Mouse (Mus musculus) macrophage (primary cell): ENCODE results near the gene Mecom. TPM values are rescaled to one million over a fixed set of nuclear protein-coding genes. Genes with fewer than 3 reads are reported as not detected.

Experiments
- H3K27ac ChIP-seq: fragments of 350-480 bp; formaldehyde crosslinking; 2 replicates; pipeline ENCODE4 v1.9.0; 2021
- H3K36me3 ChIP-seq: fragments of 350-480 bp; formaldehyde crosslinking; 2 replicates; pipeline ENCODE4 v1.9.0; 2021; ENCODE audit errors: inconsistent target
- H3K4me3 ChIP-seq: fragments of 350-480 bp; formaldehyde crosslinking; 2 replicates; pipeline ENCODE4 v1.9.0; 2021; ENCODE audit errors: inconsistent target
- H3K79me2 ChIP-seq: fragments of 350-480 bp; formaldehyde crosslinking; 2 replicates; pipeline ENCODE4 v1.9.0; 2021; ENCODE audit errors: inconsistent target
- WGBS: methylation state at CpG from one replicate; pipeline ENCODE4 v1.1.7; 2026; ENCODE audit warnings: inconsistent platforms; ENCODE audit not compliant: missing documents; 5-methylcytosine and 5-hydroxymethylcytosine counted together
- polyA plus RNA-seq: library from polyadenylated mRNA; stranded (reverse); fragments of 250-400 nt; gene quantifications from 3 replicates; pipeline ENCODE4 v1.2.4, GENCODE M21; 2018; ENCODE audit warnings: inconsistent platforms

Gene Mecom
- polyA plus RNA-seq, 1 experiment from 2014 or later, result not detected

DNA sequence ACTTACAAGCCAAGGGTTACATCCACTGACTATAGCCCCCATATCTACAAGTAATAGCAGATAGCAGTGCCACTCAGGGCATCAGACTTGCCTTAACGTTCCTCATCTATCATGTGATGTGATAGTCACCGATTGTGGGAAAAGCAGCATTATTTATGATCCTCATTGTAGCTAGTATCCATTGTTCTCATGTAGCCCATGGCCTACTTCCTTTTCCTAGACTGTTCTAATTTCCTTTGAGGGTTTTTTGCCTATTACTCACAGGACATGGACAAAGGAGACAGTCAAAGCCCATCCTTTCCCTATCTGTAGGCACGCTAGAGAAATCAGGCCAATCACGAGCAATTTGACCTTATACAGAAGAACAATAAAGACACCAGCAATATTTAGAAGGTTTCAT is 203.7 kb downstream of the Mecom start:
- Histone ChIP-seq H3K27ac (no peak overlapping the region), H3K36me3 (no peaks in the 10 kb centered on the region), H3K4me3 (no peak overlapping the region), H3K79me2 (no peaks in the 10 kb centered on the region)
- 72% methylated on average over 4 of the region's 4 CpGs for WGBS

DNA sequence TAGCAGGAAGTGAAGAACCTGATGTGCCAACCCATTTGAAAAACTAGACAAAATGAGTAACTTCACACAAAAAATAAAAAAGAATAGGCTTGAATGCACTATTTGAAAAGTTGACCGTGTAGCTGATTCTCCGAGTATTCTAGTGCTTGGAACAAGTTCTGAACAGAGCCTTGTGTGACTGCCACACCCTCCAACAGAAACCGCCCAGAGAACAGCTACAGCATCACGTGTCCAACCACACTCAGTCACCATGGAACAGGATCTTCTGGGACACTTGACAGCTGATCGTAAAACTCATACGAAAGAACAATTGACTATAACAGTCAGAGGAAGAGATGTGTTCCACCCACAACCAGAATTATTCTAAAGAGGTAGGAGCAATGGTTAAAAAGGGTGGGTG is 215.5 kb downstream of the Mecom start:
- H3K79me2 ChIP-seq, result no peaks in the 10 kb centered on the region
- no peak overlapping the region for H3K4me3 ChIP-seq
- H3K36me3 ChIP-seq, result no peaks in the 10 kb centered on the region
- 90% methylated on average over 6 of the region's 6 CpGs for WGBS
- no peak overlapping the region for H3K27ac ChIP-seq

DNA sequence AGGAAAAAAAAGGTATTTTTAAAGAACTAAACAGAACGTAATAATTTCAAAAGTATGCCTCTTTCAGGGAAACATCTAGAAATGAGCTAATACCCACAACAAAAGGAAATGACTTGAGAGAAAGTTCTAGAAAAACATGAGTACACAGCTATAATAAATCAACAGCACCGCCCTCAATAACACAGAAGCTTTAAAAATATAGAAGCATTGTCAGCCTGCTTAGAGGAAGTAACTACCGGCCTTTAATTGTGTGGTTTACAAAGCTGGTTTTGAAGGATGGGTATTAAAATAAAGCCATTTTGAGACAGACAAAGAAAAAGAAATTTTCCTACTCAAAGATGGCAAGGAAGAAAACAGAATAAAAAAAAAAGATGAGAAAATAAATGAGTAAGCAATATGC is 217.3 kb downstream of the Mecom start:
- WGBS, result 12% methylated on average over 2 of the region's 3 CpGs
- Histone ChIP-seq H3K27ac (no peak overlapping the region), H3K4me3 (no peak overlapping the region), H3K36me3 (no peaks in the 10 kb centered on the region), H3K79me2 (no peaks in the 10 kb centered on the region)

DNA sequence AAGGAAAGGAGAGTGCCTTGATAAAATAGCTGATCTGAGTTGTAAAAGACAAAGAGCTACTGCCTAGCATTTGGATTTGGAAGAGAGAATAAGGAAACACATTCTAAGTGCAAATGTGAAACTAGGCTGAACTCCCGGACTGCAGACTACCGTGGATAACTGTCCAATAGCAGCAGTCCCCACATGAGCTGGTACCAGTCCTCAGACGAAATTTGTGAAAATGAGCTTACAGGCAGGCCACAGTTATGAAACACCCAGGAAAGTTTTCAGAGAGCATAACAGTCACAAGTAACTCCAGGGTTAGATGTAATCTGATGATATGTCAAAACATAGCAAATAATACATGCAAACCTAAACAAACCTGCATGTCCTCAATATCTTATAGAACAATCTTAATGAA is 217.8 kb downstream of the Mecom start:
- WGBS, result 16% methylated on average over 3 of the region's 3 CpGs
- H3K36me3 ChIP-seq, result no peaks in the 10 kb centered on the region
- no peaks in the 10 kb centered on the region for H3K79me2 ChIP-seq
- no peak overlapping the region for H3K4me3 ChIP-seq
- H3K27ac ChIP-seq, result no peak overlapping the region

DNA sequence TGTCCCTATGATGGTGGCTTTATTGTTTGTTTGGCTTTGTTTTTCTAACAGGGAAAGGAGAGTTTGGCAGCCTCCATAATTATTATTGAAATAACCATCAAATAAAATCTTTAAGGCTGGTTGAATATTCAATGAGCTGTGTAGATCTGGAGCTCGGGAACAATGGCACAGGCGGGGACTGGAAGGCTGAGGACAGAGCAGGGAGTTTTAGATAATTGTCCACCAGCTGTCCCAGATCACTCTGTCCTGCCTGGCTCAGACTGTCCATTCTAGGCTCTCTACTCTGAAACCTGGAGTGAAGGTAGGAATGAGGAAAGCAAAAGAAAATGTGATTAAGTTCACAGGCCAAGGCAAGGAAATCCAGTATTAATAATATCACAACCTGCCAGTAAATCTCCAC is 232.9 kb downstream of the Mecom start:
- H3K4me3 ChIP-seq, result no peak overlapping the region
- WGBS, result 94% methylated on average over 2 of the region's 2 CpGs
- no peaks in the 10 kb centered on the region for H3K79me2 ChIP-seq
- no peak overlapping the region for H3K27ac ChIP-seq
- H3K36me3 ChIP-seq, result no peaks in the 10 kb centered on the region

DNA sequence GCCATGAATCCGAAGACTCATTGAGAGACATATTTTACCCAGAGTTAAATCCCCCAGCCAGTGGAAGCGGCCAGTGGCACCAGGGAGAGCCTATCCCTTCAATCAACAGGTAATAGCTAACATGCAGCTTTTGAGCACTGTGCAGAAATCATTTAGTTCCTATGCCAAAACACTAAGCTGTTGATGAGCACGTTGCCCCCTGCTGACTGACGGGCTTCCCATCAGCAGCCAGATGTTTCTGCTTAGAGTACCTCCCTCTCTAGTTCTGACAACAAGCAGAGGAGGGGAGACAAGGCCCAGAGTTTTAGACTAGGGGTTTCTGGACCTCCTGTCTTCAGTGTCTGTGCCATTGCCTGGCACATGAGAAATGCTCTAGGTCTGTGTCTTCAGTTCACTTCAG is 239.7 kb downstream of the Mecom start:
- no peaks in the 10 kb centered on the region for H3K36me3 ChIP-seq
- H3K79me2 ChIP-seq, result no peaks in the 10 kb centered on the region
- no peak overlapping the region for H3K27ac ChIP-seq
- 85% methylated on average over 4 of the region's 4 CpGs for WGBS
- H3K4me3 ChIP-seq, result no peak overlapping the region

DNA sequence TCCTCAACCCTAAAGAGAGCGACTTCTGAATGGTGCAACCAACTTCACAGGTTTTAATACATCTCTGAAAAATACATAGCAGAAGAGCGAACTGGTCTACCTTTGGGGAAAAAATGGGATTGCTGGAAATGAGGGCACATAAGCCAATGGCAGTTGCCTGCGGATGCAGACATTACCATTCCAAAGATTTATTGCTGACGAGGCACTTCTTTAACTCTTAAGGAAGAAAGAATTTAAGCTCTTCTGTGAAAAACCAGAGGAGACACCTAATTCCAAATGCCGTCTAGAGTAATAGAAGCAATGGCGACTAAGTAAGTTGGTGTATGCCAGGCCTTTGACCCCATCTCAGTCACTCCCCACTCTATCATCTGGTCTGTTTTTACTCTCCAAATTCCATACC is 240.2 kb downstream of the Mecom start:
- Histone ChIP-seq H3K4me3 (no peak overlapping the region), H3K36me3 (no peaks in the 10 kb centered on the region), H3K27ac (no peak overlapping the region), H3K79me2 (no peaks in the 10 kb centered on the region)
- 99% methylated on average over 6 of the region's 6 CpGs for WGBS

DNA sequence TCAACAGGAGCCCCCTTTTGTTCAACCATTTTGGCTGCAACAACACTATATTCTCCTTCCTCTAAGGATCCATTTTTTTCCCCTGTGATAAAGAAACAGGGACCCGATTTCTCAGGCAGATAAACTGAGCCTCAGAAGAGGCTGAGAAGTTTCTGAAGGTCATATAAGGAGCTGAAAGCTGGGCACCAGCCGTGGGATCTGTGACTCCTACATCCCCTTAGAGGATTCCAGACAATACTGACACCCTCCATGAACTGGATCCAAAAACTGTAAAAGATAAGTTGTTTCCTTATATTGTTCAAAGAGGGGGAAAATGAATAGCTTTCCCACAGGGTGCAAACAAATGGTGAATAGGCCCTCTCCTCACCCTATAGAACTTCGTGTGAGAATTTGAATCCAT is 241.7 kb downstream of the Mecom start:
- 92% methylated on average over 3 of the region's 3 CpGs for WGBS

DNA sequence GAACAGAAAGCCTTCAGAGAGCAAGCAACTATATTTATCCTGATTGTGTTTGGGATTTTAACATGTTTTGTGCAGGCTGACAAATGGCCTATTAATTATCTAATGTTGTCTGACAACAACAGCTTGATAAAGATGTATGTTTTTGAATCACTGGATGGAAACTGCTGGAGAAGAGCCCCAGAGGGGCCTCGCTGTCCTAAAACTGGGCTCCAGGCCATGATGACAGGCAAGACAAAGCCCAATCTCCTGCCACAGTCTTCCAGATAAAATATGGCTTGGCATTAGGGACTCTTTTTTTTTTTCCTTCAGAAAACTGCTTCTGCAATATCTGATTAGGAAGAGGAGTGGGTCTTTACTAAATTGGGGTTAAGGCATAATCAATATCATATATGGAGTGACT is 248.3 kb downstream of the Mecom start:
- Histone ChIP-seq H3K36me3 (no peaks in the 10 kb centered on the region), H3K4me3 (no peak overlapping the region)
- WGBS, result 92% methylated on average over 1 of the region's 1 CpGs

More for the DNA sequence above, 241.7 kb downstream of the Mecom start:
- H3K4me3 ChIP-seq, result no peak overlapping the region
- no peaks in the 10 kb centered on the region for H3K36me3 ChIP-seq
- no peaks in the 10 kb centered on the region for H3K79me2 ChIP-seq
- H3K27ac ChIP-seq, result no peak overlapping the region

DNA sequence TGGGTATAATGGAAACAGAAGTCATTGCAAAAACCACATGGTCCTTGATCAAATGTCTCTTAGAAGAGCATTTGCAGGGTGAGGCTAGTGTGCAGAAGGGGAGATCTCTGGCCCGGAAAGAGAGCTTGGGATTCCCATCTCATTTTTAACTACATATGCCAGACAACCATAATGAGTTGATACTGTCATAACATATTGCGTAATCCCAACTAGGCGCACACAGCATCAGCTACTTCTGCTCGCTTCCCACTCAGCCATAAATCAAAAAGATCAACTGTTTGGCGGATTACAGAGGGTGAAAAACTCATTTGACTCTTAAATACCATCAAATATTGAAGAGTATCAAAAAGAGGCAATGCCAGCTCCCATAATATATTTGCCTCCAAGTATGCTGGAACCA is 253.4 kb downstream of the Mecom start:
- no peak overlapping the region for H3K4me3 ChIP-seq
- H3K79me2 ChIP-seq, result no peaks in the 10 kb centered on the region
- no peak overlapping the region for H3K27ac ChIP-seq
- 70% methylated on average over 5 of the region's 5 CpGs for WGBS
- no peaks in the 10 kb centered on the region for H3K36me3 ChIP-seq

More for the DNA sequence above, 248.3 kb downstream of the Mecom start:
- no peak overlapping the region for H3K27ac ChIP-seq
- H3K79me2 ChIP-seq, result no peaks in the 10 kb centered on the region

DNA sequence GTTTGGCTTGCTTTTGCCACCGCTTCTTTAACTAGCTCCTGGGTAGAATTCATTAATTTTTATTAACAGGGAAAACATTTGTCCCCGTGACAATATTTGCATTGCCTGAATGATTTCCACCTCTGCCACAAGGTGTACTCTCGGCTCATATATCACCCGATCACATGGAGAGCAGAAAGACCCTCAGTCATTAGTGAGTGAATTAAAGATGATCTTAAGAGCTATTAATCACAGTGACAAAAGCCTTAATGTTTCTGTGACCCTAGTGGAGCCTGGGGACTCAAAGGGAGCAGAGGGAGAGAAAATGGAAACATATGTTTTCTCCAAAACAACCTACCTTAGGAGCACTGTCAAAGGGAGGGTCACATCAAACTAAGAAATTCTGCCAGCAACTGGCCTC is 261.3 kb downstream of the Mecom start:
- WGBS, result 95% methylated on average over 4 of the region's 4 CpGs

DNA sequence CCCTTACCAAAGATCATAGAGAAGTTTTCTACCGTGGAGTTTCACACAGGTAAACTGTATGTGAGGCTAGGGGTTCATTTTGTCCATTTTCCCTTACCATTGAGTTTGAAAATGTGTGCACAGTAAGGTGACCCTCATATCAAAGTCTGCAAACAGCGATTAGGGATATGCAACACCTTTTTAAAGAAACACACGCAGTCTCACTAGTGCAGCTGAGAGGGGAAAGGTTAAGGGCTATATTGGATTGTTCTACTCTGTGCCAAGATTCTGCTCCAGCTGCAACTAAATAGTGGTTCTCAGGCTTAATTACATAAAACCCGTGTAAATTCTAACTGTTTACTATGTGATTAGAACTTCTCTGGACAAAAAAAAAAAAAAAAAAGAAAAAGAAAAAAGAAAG is 263.7 kb downstream of the Mecom start:
- H3K36me3 ChIP-seq, result no peaks in the 10 kb centered on the region
- no peak overlapping the region for H3K4me3 ChIP-seq
- no peak overlapping the region for H3K27ac ChIP-seq
- 95% methylated on average over 4 of the region's 4 CpGs for WGBS
- no peaks in the 10 kb centered on the region for H3K79me2 ChIP-seq

More for the DNA sequence above, 261.3 kb downstream of the Mecom start:
- Histone ChIP-seq H3K79me2 (no peaks in the 10 kb centered on the region), H3K27ac (no peak overlapping the region), H3K4me3 (no peak overlapping the region), H3K36me3 (no peaks in the 10 kb centered on the region)

DNA sequence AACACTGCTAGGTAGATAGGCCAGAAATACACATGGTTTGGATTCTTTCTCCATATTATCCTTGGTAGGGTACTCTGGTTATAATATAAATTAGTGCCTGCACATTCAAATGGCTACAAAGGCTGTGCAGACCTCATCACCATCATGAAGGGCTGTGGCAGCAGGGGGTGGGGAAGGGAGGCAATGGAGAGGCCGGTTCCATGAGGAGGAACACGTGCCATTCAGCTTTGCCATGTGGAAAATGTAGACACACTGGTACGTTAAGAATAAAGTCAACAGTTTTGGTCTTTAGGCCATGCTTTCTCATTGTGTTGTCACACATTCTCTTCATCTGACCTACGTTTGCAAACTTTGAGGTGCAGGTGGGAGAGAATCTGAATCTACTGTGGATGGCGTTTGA is 264.2 kb downstream of the Mecom start:
- no peak overlapping the region for H3K27ac ChIP-seq
- 93% methylated on average over 5 of the region's 5 CpGs for WGBS
- H3K36me3 ChIP-seq, result no peaks in the 10 kb centered on the region
- no peaks in the 10 kb centered on the region for H3K79me2 ChIP-seq
- H3K4me3 ChIP-seq, result no peak overlapping the region

DNA sequence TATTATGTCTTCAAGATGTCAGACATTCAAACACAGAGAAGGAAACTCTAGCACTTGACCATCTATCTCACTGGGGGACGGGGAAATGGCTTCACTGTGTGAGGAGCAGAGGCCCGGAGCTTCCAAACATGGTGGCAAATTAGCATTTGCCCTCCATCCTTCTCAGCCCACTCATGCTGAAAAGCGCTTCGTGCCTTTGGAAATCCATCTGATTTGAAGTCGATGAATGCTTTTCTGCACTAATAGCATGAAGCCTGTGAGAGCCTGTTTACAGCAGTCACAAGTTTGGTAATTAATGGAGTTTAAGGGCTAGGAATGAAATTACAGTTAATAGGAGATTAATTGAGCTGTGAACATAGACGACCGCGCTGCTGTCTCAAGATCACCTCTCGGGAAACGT is 270.2 kb downstream of the Mecom start:
- Histone ChIP-seq H3K36me3 (no peaks in the 10 kb centered on the region), H3K4me3 (no peak overlapping the region), H3K79me2 (no peaks in the 10 kb centered on the region), H3K27ac (no peak overlapping the region)
- 91% methylated on average over 10 of the region's 10 CpGs for WGBS

DNA sequence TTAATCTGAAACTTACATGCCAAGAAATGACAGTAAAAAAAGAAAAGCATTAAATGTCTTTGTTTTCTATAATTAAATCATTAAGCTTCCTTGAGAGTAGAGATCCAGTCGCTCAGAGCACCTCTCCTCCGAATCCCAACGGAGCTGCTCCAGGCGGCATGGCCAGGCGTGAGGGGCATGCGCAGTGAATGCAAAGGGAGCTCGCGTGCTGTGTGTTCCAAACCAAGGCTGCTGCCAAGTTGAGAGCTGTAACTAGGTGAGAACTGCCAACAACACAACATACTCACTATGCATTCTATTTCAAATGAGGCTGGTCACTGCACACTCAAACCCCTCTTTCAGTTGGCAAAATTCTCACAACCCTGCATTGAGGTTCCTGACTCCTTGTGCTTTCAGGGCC is 271.7 kb downstream of the Mecom start:
- no peak overlapping the region for H3K4me3 ChIP-seq
- no peak overlapping the region for H3K27ac ChIP-seq
- 93% methylated on average over 8 of the region's 8 CpGs for WGBS
- H3K36me3 ChIP-seq, result no peaks in the 10 kb centered on the region
- H3K79me2 ChIP-seq, result no peaks in the 10 kb centered on the region

DNA sequence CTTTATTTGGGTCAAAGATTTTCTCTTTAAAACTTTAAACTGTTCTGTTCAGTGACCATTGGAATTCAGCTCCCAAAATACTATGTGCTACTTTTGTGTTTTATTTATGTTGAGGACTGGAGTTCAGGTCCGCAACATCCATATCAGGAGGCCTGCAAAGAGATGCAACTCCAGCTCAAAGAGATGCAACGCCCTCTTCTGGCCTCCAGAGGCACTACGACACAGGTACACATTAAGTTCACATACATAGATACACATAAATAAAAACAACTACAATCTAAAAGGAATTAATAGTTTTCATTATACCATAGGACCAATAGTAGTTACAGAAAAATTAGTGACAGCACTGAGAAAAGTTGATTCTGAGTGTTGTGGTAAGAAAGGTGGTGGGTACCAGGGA is 278.6 kb downstream of the Mecom start:
- no peaks in the 10 kb centered on the region for H3K79me2 ChIP-seq
- no peak overlapping the region for H3K4me3 ChIP-seq
- no peaks in the 10 kb centered on the region for H3K36me3 ChIP-seq
- 85% methylated on average over 3 of the region's 3 CpGs for WGBS
- H3K27ac ChIP-seq, result no peak overlapping the region
